Mouse (Mus musculus): Measurements from ENCODE around the gene Anks1b. TPM values are rescaled to one million over a fixed set of nuclear protein-coding genes. Genes with fewer than 3 reads are reported as not detected.
A peak's percentile ranks its signal among the peaks of the same experiment; 100 is the strongest.
"Not testable (repeated sequence)": the region's sequence is repeated elsewhere in the genome, so short reads cannot be mapped to it uniquely, and the experiment has no call there.

Anks1b gene
- polyA plus RNA-seq, 1 experiment from 2014 or later = 1.6 TPM

- H3K4me1 ChIP-seq = no peaks in the 10 kb centered on the region
- no peak for DNase-seq (ENCODE audit: low spot score)
- H3K36me3 ChIP-seq = no peaks in the 10 kb centered on the region
- H3K27ac ChIP-seq (replicated peaks) = no peak overlapping the region
- H3K27me3 ChIP-seq (ENCODE audit: low read depth, poor library complexity, severe bottlenecking) = no peaks in the 10 kb centered on the region
- WGBS = 90% methylated on average over 5 of the region's 5 CpGs
- no peak overlapping the region for H3K4me3 ChIP-seq
- no peaks in the 10 kb centered on the region for H3K9me3 ChIP-seq (replicated peaks)
Observed at GRCm38 (mm10) chr10:90627532-90627931, 754.2 kb downstream of the Anks1b start.

DNA sequence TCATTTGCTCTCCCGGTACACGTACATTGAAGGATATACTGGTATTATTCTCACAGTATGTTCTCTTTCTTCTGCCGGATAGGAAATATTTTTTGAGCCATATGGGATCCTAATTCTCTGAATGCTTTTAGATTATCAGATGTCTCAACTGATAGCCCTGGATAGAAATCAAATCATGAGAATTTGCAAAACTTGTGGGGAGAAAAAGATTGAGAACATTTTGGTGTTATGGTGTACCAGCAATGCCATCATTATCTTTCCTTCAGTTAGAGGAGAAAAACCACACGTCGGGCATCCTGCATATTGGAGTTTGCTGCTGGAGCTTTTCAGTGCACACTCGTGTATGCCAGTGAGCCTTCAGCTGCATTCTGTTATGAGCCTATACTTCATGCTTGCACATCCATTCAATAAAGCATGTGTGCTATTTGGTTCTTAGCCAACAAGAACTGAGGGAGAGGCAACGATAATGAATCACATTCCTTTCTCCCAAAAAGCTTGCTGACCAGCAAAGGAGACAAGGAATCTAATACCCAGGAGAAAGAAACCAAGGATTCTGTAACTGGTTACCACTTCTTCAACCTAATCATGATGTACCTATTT lies 756.9 kb downstream of the Anks1b start:
- H3K4me3 ChIP-seq = no peak overlapping the region
- H3K27me3 ChIP-seq (ENCODE audit: low read depth, poor library complexity, severe bottlenecking) = no peaks in the 10 kb centered on the region
- no peaks in the 10 kb centered on the region for H3K4me1 ChIP-seq
- no peak for DNase-seq (ENCODE audit: low spot score)
- no peaks in the 10 kb centered on the region for H3K36me3 ChIP-seq
- H3K27ac ChIP-seq (replicated peaks) = no peak overlapping the region
- H3K9me3 ChIP-seq (replicated peaks) = peaks cover 3% of the 10 kb centered on the region; the same call in 1 of the 2 replicates
- 93% methylated on average over 7 of the region's 7 CpGs for WGBS

GRCm38 (mm10) chr10:90630794-90631193 lies 757.5 kb downstream of the Anks1b start:
- H3K36me3 ChIP-seq; H3K9me3 ChIP-seq (replicated peaks); DNase-seq (ENCODE audit: low spot score); H3K27me3 ChIP-seq (ENCODE audit: low read depth, poor library complexity, severe bottlenecking); H3K4me1 ChIP-seq; H3K27ac ChIP-seq (replicated peaks); H3K4me3 ChIP-seq: not testable (repeated sequence)
- WGBS = 82% methylated on average over 3 of the region's 3 CpGs

GRCm38 (mm10) chr10:90637352-90637751 lies 764.0 kb downstream of the Anks1b start:
- DNase-seq (ENCODE audit: low spot score) = no peak
- Histone ChIP-seq H3K9me3 (replicated peaks) (peaks cover 3% of the 10 kb centered on the region; the same call in 1 of the 2 replicates), H3K4me1 (no peaks in the 10 kb centered on the region), H3K4me3 (no peak overlapping the region), H3K36me3 (no peaks in the 10 kb centered on the region), H3K27me3 (ENCODE audit: low read depth, poor library complexity, severe bottlenecking) (no peaks in the 10 kb centered on the region), H3K27ac (replicated peaks) (no peak overlapping the region)
- WGBS = 89% methylated on average over 4 of the region's 4 CpGs

GRCm38 (mm10) chr10:90649681-90650080 lies 776.4 kb downstream of the Anks1b start:
- 88% methylated on average over 2 of the region's 2 CpGs for WGBS
- Histone ChIP-seq H3K27ac (replicated peaks) (no peak overlapping the region), H3K36me3 (no peaks in the 10 kb centered on the region), H3K4me3 (no peak overlapping the region), H3K9me3 (replicated peaks) (no peaks in the 10 kb centered on the region), H3K4me1 (no peaks in the 10 kb centered on the region), H3K27me3 (ENCODE audit: low read depth, poor library complexity, severe bottlenecking) (no peaks in the 10 kb centered on the region)
- DNase-seq (ENCODE audit: low spot score) = no peak

DNA sequence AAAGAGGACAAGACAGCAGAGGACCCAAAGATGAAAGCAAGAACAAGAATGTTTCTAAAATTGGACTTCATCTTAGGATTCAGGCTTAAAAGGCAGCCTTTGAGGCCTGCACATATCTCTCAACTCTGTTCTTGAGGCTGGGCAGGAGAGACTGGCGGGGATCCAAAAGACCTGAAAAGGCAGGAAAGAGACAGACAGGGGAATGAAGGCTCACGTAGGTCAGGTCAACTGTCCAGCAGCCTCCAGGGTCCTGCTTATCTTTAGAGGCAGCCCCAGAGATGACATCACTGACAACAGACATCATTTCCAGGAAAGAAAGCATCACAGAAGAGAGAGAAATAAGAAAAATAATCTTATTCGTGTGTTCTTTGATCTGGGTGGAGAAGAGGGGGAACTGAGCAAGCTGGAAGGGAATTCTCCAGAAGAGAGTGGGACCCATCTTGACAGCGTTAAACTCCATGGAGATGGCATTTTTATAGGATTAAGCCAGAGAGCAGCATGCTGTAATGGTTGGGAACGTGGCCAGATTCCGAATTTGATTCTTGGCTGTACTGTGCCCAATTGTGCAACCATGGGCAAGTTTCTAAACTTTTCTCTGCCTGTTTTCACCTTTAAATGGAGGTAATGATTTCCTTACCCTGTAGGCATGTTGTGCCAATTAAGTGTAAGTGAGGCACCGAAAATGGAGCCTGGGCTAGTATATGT lies 784.3 kb downstream of the Anks1b start:
- 82% methylated on average over 7 of the region's 7 CpGs for WGBS
- H3K4me3 ChIP-seq = no peak overlapping the region
- no peaks in the 10 kb centered on the region for H3K4me1 ChIP-seq
- no peaks in the 10 kb centered on the region for H3K36me3 ChIP-seq
- no peaks in the 10 kb centered on the region for H3K9me3 ChIP-seq (replicated peaks)
- H3K27ac ChIP-seq (replicated peaks) = no peak overlapping the region
- no peaks in the 10 kb centered on the region for H3K27me3 ChIP-seq (ENCODE audit: low read depth, poor library complexity, severe bottlenecking)
- no peak for DNase-seq (ENCODE audit: low spot score)

DNA sequence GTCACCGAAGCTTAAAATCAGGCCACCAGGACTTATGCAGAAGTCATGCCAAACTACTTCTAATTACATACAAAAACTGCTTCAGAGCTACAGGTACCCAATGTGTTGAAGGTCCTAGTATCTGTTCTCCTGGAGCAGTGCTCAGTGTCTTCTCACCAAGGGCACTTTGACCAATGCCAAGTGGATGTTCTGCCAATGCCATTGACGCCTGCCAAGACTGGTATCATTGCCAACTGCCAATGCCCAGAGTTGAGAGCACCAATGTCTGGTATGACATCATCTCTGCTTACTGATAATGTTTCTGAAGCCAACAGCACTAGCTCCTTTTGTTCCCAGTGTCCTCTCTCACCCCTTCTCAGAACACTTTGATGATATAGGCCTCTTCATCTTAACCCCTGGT lies 793.4 kb downstream of the Anks1b start:
- Histone ChIP-seq H3K4me3 (no peak overlapping the region), H3K9me3 (replicated peaks) (no peaks in the 10 kb centered on the region), H3K36me3 (no peaks in the 10 kb centered on the region), H3K27me3 (ENCODE audit: low read depth, poor library complexity, severe bottlenecking) (no peaks in the 10 kb centered on the region), H3K4me1 (no peaks in the 10 kb centered on the region), H3K27ac (replicated peaks) (no peak overlapping the region)
- 82% methylated on average over 2 of the region's 2 CpGs for WGBS
- no peak for DNase-seq (ENCODE audit: low spot score)

GRCm38 (mm10) chr10:90670291-90670690 lies 797.0 kb downstream of the Anks1b start:
- Histone ChIP-seq H3K27me3 (ENCODE audit: low read depth, poor library complexity, severe bottlenecking) (no peaks in the 10 kb centered on the region), H3K27ac (replicated peaks) (no peak overlapping the region), H3K4me3 (no peak overlapping the region), H3K4me1 (no peaks in the 10 kb centered on the region), H3K9me3 (replicated peaks) (no peaks in the 10 kb centered on the region), H3K36me3 (no peaks in the 10 kb centered on the region)
- no peak for DNase-seq (ENCODE audit: low spot score)
- WGBS = 96% methylated on average over 3 of the region's 3 CpGs

GRCm38 (mm10) chr10:90672135-90672534 lies 798.8 kb downstream of the Anks1b start:
- no peaks in the 10 kb centered on the region for H3K36me3 ChIP-seq
- no peak overlapping the region for H3K27ac ChIP-seq (replicated peaks)
- H3K4me1 ChIP-seq = no peaks in the 10 kb centered on the region
- DNase-seq (ENCODE audit: low spot score) = no peak
- no peaks in the 10 kb centered on the region for H3K27me3 ChIP-seq (ENCODE audit: low read depth, poor library complexity, severe bottlenecking)
- H3K9me3 ChIP-seq (replicated peaks) = no peaks in the 10 kb centered on the region
- H3K4me3 ChIP-seq = no peak overlapping the region
- WGBS = 85% methylated on average over 3 of the region's 3 CpGs

DNA sequence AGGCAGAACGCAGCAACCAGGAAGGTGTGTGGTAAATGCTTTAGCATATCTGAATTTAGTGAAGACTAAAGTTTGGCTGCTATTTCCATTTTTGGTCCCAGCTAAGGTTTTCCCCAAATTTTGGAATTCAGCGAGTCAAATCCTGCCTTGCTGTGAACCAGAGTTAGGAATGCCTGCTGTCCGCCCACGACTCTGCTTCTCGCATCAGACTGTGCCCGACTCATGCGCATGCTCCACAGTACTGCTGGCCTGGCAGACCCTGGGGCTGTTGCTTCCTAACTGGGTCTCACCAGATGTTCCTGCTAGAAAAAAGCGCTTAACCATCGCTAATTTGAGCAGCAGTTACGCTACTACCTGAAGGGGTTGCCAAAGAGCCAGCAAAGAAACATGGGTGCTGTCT lies 801.1 kb downstream of the Anks1b start:
- no peak for DNase-seq (ENCODE audit: low spot score)
- no peaks in the 10 kb centered on the region for H3K27me3 ChIP-seq (ENCODE audit: low read depth, poor library complexity, severe bottlenecking)
- H3K27ac ChIP-seq (replicated peaks) = no peak overlapping the region
- no peak overlapping the region for H3K4me3 ChIP-seq
- H3K9me3 ChIP-seq (replicated peaks) = no peaks in the 10 kb centered on the region
- no peaks in the 10 kb centered on the region for H3K36me3 ChIP-seq
- WGBS = 86% methylated on average over 10 of the region's 10 CpGs
- H3K4me1 ChIP-seq = no peaks in the 10 kb centered on the region

DNA sequence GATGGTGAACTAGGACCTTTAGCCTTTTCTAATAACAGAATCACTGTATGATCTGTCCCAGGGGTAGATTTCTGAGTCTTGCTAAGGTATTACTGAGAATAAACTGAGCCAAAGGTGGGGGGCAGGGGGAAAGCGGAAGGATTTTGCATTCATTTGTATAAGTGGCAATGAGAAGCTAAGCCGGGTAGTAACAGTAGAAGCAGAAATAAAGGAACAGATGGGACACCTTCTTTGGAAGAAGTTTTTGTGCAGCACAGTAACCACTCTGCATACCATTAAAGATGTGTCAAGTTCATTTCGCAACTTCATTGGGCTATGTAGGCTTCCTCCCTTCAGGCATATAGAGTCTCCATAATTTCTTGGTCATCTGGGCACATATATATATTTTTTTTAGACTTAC lies 804.1 kb downstream of the Anks1b start:
- no peak for DNase-seq (ENCODE audit: low spot score)
- H3K36me3 ChIP-seq = no peaks in the 10 kb centered on the region
- H3K9me3 ChIP-seq (replicated peaks) = no peaks in the 10 kb centered on the region
- H3K4me1 ChIP-seq = peaks cover 11% of the 10 kb centered on the region
- H3K27ac ChIP-seq (replicated peaks) = no peak overlapping the region
- WGBS = 91% methylated on average over 3 of the region's 3 CpGs
- H3K27me3 ChIP-seq (ENCODE audit: low read depth, poor library complexity, severe bottlenecking) = no peaks in the 10 kb centered on the region
- H3K4me3 ChIP-seq = no peak overlapping the region

DNA sequence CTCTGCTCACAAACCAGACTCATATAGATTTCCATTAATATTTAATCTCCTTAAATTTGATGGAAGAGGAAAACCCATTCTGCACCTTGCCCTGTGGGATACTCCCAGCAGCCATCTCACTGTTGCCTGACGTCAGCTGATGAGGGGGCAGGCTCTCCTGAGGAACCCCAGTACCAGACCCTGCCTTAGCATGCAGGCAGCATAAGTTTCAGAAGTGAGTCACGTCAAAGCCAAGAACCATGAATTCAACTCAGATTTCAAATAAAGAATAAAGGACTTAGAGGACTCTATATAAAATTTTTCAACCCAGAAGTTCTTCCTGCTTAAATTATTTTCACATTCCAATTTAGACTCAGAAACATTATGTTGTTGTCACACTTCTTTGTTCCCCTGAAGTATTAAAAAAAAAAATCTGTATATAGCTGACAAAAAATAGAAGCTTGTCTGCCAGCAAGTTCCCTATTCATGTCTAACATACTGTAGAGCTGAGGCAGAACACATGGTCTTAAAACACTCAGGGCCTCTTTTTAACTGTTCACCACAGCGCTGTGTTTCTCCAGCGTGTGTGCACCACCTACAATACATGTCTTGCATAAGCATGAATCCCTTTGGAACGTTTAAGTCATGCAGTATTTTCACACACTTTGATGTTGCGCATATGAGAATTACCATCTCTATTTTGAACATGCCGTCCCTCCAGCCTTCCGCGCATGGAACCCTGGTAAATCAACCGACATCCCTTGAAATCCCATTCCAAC lies 806.6 kb downstream of the Anks1b start:
- no peaks in the 10 kb centered on the region for H3K27me3 ChIP-seq (ENCODE audit: low read depth, poor library complexity, severe bottlenecking)
- no peaks in the 10 kb centered on the region for H3K36me3 ChIP-seq
- WGBS = 94% methylated on average over 10 of the region's 10 CpGs
- no peak overlapping the region for H3K4me3 ChIP-seq
- peaks cover 11% of the 10 kb centered on the region for H3K4me1 ChIP-seq
- DNase-seq (ENCODE audit: low spot score) = no peak
- H3K27ac ChIP-seq (replicated peaks) = no peak overlapping the region
- no peaks in the 10 kb centered on the region for H3K9me3 ChIP-seq (replicated peaks)

DNA sequence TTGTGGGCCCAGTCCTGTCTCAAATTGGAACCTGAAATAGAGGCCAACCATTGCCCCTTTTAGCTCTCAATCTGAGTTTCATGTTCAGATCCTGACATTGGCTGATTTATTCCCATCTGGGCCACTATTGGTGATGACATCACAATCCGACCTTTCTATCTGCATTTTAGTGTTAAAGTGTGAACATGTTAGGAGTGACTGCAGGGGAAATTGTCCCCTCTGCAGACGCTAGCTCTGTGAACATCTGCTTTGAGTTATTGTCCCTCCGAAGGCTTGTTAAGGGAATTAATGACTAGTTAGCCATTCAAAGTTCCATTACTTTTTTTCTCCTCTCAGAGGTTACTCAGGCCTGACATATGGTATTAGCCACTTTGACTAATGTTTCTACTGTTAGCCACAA lies 810.5 kb downstream of the Anks1b start:
- WGBS = 72% methylated on average over 3 of the region's 3 CpGs
- no peak overlapping the region for H3K4me3 ChIP-seq
- H3K27me3 ChIP-seq (ENCODE audit: low read depth, poor library complexity, severe bottlenecking) = no peaks in the 10 kb centered on the region
- H3K36me3 ChIP-seq = no peaks in the 10 kb centered on the region
- DNase-seq (ENCODE audit: low spot score) = peak; percentile 8
- no peak overlapping the region for H3K27ac ChIP-seq (replicated peaks)
- peaks cover 11% of the 10 kb centered on the region for H3K4me1 ChIP-seq
- H3K9me3 ChIP-seq (replicated peaks) = no peaks in the 10 kb centered on the region

All from midbrain, embryonic 10.5 days (tissue).